Mouse (Mus musculus): ENCODE results near the gene Gm8281.
"Not testable (repeated sequence)": the region's sequence is repeated elsewhere in the genome, so short reads cannot be mapped to it uniquely, and the experiment has no call there.

Gene Gm8281

GRCm38 (mm10) chr14:5070611-5071490 is at the start of gene Gm8281:
Gm8281 (plus strand) TSS chr14:5071040.
- DNase-seq (ENCODE audit: low read depth in 1 of 2, low spot score in 2 of 2) = not testable (repeated sequence)

GRCm38 (mm10) chr14:5050329-5050728 is 20.5 kb upstream of the Gm8281 start, which contains the start of gene 4930555G01Rik:
4930555G01Rik (plus strand) TSS chr14:5050629.
- not testable (repeated sequence) for DNase-seq (ENCODE audit: low read depth in 1 of 2, low spot score in 2 of 2)

GRCm38 (mm10) chr14:5131219-5131618 is 60.4 kb downstream of the Gm8281 start, which contains the start of gene Gm8279:
Gm8279 (plus strand) TSS chr14:5131519.
- DNase-seq (ENCODE audit: low read depth in 1 of 2, low spot score in 2 of 2) = not testable (repeated sequence)
